Mouse (Mus musculus): Measurements from ENCODE around the gene Sult1c2. TPM values are rescaled to one million over a fixed set of nuclear protein-coding genes. Genes with fewer than 3 reads are reported as not detected.

Sult1c2 gene
- polyA plus RNA-seq, 1 experiment from 2014 or later = not detected

Other genes starting within 250 kb of the Sult1c2 start
- gene Sgo1, start 157.0 kb downstream of the Sult1c2 start, polyA plus RNA-seq (2016; fragmentation: Nextera tagmentation; extraction: Ambion mirVana) = 33.3 and 39.2 TPM in 2 replicates
- gene Sult1c1, start 144.3 kb upstream of the Sult1c2 start, polyA plus RNA-seq (2016; fragmentation: Nextera tagmentation; extraction: Ambion mirVana) = 0.19 TPM in 1 of 2 replicates, not detected in the other